Mouse (Mus musculus) c-Kit-positive CD71-positive TER-119-negative erythroid progenitor cells, embryonic 14.5 days (primary cell): ENCODE data around the gene Gjb5.

ENCODE experiments used
- DNase-seq: peaks from one replicate; pipeline ENCODE4 v3.0.0-alpha.2; 2013; ENCODE audit warnings: low read depth

The Gjb5 gene

DNA sequence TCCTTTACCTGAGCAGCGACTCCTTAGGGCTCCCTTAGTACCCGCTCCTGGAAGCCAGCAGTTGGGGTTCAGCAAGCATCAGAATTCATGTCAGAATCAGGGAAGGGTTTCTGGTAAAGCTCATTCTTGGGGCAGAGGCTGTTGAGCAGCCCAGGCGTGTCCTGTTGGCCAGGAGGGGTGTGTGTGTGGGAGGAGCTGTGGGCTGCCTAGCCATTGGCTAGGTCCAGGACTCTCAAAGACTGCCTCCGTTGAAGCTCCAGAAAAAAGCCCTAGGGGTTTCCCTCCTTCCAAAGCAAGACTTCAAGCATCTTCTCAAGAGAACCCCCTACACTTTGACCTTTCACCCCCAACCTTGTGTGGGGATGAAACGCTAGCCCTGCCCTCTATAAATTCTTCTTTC, at the start of gene Gjb5:
Gene Gjb5 (minus strand): TSS at position 164 of the 400 bp plus-strand sequence.
- DNase-seq = no peak

DNA sequence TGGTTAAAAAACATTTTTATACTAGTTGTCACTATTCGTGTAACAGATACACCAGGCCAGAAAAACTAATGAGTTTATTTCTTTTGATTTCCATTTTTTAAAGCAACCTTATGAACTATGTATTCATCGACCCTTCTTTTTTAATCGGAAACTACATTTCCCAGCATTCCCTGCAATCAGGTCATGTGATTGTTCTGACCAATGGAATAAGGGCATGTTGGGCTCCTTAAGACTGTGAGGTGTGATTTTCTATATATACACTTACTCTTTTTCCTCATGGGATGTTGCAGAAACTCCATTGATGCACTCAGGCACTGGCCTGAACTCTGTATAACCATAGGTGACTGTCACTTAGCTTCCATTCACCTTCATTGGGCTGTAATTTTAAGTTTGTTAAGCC, 44.6 kb upstream of the Gjb5 start:
- no peak for DNase-seq

DNA sequence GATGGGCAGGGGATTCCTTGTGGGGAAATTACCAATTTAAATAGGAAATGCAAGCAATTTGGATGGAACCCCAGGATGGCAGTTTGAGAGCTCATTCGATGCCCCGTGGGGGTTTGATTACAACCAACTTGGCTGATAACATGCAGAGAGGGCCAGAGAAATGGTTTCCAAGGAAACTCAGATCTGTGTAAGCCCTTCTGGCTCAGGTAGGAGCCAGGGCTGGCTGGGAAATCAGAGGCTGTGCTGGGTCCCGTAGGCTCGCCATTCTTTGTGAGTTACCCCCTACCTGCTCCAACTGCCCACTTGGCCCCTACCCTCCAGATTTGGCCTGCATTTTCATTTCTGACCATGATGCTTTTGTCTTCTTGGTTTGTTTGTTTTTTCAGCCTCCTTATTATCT, 44.2 kb upstream of the Gjb5 start:
- DNase-seq = no peak

DNA sequence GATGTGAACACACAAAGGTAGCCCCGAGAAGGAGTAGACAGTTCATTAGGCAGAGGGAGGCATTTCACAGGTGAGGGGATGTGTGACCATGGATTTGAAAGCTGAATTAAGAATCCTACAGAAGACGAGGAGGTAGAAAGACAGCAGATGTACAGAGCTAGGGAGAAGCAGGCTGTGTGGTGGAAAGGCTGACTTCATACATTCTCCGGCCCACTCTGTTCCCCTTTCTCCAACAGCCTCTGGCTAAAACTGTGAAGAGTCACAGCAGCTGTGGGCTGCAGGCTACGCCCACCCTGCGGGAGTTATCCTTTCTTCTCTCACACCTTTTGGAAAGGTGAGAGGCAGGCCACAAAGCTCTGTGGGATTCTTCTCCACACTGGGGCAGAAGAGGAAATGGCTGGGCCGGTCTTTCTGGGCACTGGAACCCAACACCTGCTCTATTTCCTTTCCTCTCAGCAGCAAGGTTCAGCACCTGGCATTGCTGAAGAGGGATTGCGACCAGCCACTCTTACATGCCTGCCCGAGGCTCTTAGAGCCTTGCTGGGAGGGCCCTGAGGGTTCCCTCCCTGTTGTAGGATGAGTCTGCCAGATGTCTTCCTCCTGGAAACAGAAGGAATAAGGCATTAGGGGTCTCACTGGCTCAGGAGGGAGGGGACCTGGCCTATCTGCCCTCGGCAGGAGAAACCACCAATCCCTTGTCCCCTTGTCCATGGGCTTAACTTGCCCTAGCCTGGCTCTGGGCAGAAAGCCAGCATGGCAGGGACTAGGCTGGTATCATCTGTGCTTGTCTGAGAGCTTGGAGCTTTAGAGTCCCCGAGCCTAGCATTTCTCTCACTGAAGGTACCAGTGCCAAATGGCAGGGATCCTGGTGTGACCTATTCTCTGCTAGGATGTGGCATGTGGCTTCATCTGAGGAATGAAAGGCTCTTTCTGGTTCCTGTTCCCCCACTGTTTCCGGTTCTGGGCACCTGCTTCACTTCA, 42.5 kb upstream of the Gjb5 start:
- no peak for DNase-seq

DNA sequence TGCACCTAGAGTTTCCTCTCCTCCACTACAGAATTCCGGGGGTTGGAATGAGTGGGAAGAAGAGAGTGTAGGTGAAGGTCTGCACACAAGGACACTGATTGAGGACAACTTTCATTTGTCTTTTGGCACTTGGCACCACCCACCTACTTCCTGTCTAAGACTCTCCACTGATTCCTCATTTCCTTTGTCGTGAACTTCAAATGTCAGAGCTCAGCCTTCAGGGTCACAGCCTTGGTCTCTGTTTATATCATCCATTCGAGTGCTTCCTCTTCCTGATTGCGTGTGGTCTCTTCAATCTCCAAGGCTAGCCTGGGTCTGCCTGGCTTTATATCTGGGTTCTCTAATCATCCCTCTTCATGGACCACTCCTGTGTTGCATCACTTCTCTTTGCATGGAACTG, 37.6 kb upstream of the Gjb5 start:
- no peak for DNase-seq

DNA sequence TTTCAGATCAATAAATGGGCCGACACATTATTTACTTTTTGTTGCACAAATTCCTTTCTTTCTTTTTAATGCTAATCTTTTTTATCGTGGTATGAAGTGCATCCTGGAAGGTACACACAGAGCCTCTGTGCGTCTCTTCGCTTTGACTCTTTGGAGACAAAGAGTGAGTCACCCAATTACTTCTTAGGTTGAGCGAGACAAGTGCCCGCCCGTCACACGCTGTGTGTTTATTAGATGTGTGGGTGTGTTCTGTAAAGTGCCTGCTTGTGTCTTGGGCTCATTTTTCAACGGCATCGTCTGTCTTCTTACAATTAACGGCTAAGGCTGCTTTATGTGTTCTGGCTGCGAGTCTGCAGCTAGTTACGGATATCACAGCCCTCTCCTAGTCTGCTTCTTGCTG, 31.7 kb upstream of the Gjb5 start:
- no peak for DNase-seq

DNA sequence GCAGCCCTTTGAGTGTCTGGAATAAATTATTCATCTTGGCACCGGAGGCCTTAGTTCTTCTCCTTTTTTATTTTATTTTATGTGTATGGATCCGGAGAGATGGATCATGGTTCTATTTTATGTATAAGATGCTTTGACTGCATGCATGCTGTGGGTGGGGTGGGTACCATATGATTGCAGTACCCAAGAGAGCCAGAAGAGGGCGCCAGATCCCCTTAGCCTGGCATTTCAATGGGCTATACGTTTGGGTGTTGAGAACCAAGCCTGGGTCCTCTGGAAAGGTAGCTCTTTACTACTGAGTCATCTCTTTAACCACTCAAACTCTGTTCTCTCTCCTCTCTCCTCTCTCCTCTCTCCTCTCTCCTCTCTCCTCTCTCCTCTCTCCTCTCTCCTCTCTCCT, 19.4 kb upstream of the Gjb5 start:
- no peak for DNase-seq

DNA sequence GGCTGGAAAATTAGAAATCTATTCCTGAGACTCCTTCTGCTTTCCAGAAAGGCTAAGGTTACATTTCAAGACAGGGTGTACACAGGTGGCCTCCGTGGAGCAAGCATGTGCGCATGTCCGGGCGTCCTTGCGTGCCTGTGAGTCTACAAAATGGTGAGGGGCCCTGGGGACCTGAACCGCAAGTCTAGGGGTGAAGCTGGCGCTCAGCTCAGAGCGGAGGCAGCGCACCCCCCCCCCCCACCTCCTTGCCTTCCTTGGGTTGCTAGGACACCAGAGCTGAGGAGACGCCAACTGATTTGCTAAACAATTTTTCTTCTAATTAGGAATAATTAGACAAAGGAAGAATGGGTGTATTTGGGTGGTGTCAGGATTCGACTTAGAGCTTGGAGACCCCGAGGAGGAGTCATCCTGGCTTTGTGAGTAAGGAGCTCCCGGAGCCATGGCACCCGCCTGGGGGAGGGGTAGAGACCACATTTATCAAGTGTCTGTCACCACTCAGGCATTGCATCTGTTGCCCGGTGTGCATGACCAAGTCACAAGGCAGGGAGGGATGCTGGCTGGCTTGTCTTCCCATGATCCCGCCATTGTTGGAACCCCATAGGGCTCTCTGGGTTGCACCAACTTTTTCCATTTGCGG, 17.7 kb upstream of the Gjb5 start:
- no peak for DNase-seq

DNA sequence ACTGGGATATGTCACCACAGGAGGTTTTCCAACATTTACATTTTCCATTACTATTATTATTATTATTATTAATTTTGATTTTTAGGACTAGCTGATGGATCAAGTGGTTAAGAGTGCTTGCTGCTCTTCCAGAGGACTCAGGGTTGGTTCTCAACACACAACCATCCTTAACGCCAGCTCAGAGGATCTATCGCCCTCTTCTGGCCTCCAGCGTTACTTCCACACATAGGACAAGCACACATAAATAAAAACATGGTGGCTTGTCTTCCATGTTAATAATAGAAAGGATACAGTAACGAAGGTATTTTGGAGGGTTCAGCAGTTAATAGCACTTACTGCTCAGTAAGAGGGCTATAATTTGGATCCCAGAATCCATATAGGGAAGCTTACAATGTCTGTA, 16.7 kb upstream of the Gjb5 start:
- DNase-seq = no peak

DNA sequence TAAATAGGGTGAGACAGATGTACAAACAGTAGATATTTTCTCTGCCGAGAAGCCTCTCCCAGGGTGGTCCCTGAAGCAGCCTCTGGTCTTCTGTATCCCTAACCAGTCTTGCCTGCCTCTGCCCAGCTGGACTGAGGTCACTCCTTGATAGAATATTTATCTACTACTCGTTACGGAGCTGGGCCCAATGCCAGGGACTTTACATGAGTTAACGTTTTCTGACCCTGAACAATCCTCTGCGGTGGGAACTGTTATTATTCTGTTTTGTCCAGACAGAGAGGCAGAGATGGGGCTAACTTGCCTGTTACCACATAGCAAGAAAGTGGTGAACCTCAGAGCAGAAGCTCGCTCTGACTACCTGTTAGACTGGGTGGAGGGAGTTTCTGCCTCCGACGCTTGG, 15.5 kb upstream of the Gjb5 start:
- no peak for DNase-seq

DNA sequence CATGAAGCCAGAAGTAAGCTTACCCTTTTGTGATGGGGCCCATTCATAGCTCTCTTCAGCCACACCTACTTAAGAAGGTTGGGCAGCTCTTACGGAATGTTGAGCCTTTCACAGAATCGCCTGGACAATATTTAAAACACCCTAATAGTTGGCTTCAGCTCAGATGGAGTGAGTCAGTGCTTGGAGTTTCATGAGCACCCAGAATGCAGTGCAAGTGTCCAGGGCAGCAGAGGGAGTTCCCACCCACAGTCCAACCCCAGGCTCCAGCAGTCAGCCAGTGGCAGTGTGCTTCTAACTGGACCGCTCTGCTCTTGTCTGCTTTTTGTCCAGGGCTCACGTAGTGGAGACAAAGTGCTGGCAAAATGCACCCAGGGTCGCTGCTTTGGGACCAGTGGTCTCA, 13.6 kb upstream of the Gjb5 start:
- no peak for DNase-seq

DNA sequence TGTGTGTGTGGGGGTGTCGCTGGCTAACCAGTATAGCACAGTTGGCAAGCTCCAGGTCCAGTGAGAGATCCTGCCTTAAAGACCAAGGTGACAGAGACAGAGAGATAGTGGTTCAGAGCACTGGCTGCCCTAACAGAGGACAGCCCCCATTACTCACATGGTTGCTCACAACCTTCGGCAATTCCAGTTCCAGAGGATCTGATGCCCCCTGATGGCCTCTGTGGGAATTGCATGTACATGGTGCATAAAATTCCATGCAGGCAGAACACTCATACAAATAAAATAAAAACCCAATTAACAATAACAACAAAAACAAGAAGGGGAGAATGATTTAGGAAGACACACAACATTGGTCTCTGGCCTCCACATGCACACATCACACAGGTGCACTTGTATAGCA, 12.5 kb upstream of the Gjb5 start:
- no peak for DNase-seq

DNA sequence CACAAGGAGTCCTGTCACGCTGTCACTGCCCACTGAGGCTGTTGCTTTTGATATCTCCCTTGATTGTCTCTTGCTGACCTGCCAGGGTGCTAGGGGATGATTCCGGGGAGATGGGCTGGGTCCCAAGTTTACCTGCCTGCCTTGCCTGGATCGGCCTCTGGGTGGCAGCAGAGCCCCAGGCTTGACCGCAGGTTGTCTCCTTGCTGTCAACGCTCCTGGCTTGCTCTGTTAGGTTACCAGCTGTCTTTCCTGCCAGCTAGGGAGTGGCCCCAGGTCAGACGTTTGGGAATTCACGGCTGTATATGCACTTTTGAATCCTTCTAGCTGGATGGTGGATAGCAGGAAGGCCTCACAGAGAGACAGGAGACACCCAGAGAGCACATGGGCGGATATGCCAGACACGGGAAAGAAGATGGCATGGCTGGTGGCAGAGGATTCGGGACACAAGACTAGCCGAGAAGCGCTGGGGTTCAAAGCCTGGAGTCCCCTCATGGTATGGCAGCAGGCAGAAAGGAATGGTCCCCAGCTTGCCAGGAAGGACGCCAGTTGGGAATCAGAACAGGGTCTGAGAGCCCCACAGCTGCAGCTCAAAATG, 10.5 kb upstream of the Gjb5 start:
- DNase-seq = no peak

DNA sequence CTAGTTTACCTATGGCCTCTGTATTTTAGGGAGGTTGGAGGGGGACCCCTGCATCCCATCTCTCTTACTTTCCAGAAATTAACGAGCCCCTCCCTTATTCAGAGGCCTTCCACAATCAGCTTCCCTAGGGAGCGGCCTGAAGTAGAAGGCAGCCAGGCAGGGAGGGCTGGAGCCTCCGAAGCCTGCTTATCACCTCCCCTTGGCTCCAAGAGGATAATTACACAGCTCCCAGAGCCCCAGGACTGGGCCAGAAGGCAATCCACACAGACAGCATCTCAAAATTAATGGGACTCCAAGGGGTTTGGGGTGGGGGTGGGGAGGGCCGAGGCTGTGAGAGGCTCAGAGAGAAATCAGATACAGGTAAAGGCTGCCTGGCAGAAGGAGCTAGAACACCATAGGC, 7.9 kb upstream of the Gjb5 start:
- no peak for DNase-seq

DNA sequence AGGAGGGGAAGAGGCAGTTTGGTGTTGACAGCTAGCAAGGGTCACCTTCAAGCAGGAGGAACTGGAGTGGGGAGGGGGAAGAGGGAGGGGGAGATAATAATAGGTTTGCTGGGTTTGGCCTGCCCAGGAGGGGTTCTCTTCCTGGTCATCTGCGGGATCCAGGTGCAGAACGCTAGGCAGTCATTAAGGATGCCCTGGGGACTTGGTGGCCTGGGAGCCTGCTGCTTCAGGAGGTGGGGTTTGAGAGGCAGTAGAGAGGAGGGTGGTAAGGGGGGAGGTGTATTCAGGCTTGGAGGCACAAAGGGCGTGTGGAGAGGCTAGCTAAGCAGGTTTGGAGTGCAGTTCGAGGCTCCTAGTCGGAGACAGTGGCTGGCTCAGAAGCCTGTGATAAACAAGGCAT, 7.5 kb upstream of the Gjb5 start:
- DNase-seq = no peak

DNA sequence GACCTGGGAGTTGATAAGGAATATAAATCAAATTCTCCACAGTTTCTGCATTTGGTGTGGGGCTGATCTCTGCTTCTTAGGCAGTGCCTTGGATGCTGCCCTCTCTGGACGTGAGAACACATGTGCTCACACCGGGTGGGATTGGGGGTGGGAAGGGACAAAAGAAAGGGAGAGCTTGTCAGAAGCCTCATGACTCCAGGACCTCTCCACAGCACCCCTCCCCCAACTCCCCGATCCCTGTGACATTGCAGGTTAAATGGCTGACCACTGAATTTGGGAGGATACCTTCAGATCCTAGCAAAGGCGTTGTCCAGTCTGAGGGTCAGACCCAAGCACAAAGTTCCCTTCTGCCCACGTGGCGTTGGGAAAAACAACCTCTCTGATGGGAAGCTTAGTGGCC, 6.5 kb upstream of the Gjb5 start:
- DNase-seq = no peak

DNA sequence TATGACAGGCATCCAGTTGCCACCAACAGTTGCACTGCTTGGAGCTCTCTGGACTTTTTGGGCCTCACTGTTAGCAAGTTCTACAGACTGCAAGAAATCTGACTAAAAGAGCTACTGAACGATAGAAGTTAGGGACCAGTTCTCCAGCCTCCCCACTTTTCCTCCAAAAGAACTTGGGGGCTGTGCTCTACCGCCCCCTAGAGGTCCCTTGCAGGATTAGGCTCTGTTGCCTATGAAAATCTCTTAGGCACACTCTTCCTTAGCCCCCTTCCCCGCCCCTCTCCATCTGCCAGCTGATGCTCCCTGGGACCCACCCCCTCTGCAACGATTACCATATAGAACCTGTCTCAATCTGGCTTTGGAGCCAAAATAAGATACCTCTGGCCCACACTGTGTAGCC, 5.3 kb upstream of the Gjb5 start:
- DNase-seq = no peak

DNA sequence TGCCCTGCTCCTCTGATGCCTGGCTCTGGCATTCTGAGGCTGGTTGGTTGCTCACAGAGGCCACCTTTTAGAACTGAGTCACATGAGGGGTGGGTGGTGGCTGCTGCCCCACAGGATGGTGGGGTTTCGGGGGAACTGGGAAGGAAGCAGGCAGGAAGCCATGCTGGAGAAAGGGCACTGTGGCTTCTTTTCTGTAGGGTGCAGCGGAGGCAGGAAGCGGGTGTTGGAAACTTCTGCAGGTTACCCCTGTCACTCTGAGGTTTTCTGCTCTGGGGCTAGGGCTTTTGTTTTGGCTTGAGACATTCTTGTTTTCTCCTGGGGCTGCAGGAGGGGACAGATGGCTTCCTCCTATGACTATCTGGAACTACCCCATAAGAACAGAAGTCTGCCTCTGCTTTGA, 4.5 kb upstream of the Gjb5 start:
- DNase-seq = no peak

DNA sequence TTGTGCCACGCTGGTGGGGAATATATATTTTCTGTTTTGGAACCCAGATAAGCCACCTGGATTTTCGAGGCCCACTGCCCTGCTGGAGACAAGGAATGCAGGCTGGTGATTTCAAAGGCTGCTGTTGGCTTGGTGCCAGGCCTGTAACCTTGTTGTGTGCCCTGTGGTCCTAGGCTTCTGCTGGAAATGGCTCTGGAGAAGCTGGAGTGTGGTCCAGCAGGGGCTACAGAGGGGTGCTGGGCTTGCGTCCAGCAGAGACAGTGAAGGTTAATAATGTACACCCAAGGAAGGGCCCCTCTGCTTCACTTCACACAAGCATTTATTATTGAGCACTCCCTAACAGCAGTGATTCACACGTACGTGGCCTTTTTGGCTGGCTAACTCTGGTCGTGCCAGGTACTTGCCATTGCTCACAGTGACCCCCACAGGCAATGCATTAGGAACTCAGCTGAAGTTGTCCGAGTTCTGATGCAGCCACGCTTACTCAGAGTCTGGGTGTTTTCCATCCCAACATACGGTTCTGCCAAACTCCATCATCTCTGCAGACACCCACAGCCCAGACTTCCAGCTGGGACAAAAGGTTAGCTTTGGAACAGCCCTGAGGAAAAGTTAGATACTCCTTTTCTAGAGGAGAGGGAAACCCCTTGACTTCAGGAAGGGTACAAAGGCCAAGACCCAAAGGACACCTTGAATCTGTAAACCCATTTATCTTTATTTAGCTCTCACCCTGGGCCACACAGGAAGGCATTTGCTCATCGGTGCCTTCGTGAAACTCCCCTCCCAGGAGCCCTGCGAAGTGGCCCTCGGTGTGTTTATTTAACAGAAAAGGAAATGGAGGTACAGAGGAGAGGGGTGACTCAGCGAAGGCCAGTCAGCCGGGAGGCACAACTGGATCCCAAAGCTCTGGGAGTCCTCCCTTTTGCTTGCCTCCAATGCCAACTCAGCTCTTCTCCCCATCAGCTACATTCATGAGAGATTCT, 3.2 kb downstream of the Gjb5 start:
- DNase-seq = no peak

DNA sequence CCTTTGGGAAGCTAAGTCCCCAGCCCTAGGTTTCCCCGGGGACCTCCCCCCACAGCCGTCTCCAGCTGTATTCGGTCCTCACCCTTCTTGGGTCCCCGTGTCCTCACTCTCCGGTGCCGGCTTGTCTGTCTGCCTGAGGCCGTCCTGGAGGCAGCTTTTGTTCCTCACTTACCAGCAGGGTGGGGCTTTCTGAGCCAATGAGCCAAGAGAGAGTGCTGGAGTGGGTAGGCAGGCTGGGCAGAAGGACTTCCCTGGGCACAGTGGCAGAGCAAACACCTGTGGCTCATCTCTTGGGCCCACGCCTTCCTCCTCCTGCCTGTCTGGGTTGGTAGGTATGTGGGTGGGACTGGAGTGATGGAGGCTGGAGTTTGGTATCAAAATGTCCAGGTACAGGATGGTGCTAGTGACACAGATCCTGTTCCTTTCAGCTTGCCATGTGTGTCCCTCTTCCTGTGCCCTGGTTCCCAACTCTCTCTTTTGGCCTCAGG, 4.0 kb downstream of the Gjb5 start, which contains the start of gene Gjb4:
Gene Gjb4 (minus strand): TSS at position 131 of the 488 bp plus-strand sequence.
- DNase-seq = no peak

DNA sequence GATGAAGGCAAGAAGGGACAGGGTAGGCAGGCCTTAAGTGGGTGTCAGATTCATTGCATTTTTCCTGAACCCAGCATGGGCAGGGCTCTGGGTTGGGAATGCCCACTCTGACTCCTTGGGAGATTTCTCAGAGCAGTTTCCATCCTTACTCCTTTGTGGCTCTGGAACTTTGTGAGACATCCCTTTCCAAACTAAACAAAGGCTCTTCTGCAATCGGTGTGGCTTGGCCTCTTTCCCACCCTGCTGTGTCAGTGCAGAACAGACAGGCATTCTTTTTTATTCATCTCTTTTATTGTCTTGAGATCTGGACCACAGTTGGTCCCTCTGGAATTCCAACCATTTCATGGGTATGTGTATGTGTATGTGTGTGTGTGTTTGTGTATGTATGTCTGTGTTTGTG, 5.4 kb downstream of the Gjb5 start:
- no peak for DNase-seq
